Mouse (Mus musculus) cerebellum, adult 11-12 months (tissue): ENCODE data around the gene C1rl.
"Not testable (repeated sequence)": the region's sequence is repeated elsewhere in the genome, so short reads cannot be mapped to it uniquely, and the experiment has no call there.

Experiments used
- DNase-seq: peaks from one replicate; pipeline ENCODE4 v3.0.0; 2022

Gene C1rl

GRCm38 (mm10) chr6:124474621-124475020, 18.3 kb upstream of the C1rl start:
- no peak for DNase-seq

- DNase-seq, result not testable (repeated sequence)
Observed at GRCm38 (mm10) chr6:124475335-124476075, 17.4 kb upstream of the C1rl start.

GRCm38 (mm10) chr6:124476216-124476615, 16.7 kb upstream of the C1rl start:
- no peak for DNase-seq

- no peak for DNase-seq
Observed at GRCm38 (mm10) chr6:124476796-124477195, 16.1 kb upstream of the C1rl start.

GRCm38 (mm10) chr6:124477221-124477655, 15.7 kb upstream of the C1rl start:
- DNase-seq, result no peak

GRCm38 (mm10) chr6:124477922-124478651, 14.8 kb upstream of the C1rl start:
- no peak for DNase-seq

GRCm38 (mm10) chr6:124478874-124479572, 13.9 kb upstream of the C1rl start:
- DNase-seq, result no peak

- no peak for DNase-seq
Observed at GRCm38 (mm10) chr6:124479573-124479930, 13.4 kb upstream of the C1rl start.

GRCm38 (mm10) chr6:124480295-124480694, 12.6 kb upstream of the C1rl start:
- DNase-seq, result no peak

- no peak for DNase-seq
Observed at GRCm38 (mm10) chr6:124481571-124481970, 11.3 kb upstream of the C1rl start.

- DNase-seq, result not testable (repeated sequence)
Observed at GRCm38 (mm10) chr6:124483831-124484230, 9.1 kb upstream of the C1rl start.

- DNase-seq, result no peak
Observed at GRCm38 (mm10) chr6:124484851-124485250, 8.1 kb upstream of the C1rl start.

- DNase-seq, result no peak
Observed at GRCm38 (mm10) chr6:124485414-124486144, 7.3 kb upstream of the C1rl start.

- no peak for DNase-seq
Observed at GRCm38 (mm10) chr6:124487509-124487908, 5.4 kb upstream of the C1rl start.

- no peak for DNase-seq
Observed at GRCm38 (mm10) chr6:124488952-124489351, 4.0 kb upstream of the C1rl start.

GRCm38 (mm10) chr6:124491427-124491826, 1.5 kb upstream of the C1rl start:
- no peak for DNase-seq

GRCm38 (mm10) chr6:124493886-124494285, 973 bp downstream of the C1rl start:
- no peak for DNase-seq

GRCm38 (mm10) chr6:124496054-124496453, 3.1 kb downstream of the C1rl start:
- DNase-seq, result no peak

- no peak for DNase-seq
Observed at GRCm38 (mm10) chr6:124499914-124500566, 7.1 kb downstream of the C1rl start.

- DNase-seq, result no peak
Observed at GRCm38 (mm10) chr6:124501473-124501872, 8.6 kb downstream of the C1rl start.

- DNase-seq, result no peak
Observed at GRCm38 (mm10) chr6:124502021-124502420, 9.1 kb downstream of the C1rl start.

GRCm38 (mm10) chr6:124505028-124505427, 12.1 kb downstream of the C1rl start:
- no peak for DNase-seq
